Mouse (Mus musculus): Measurements from ENCODE around the gene Psmc3ip.

Gene Psmc3ip

GRCm38 (mm10) chr11:101052751-101053473 lies 42.3 kb downstream of the Psmc3ip start:
- no peak for DNase-seq (ENCODE audit: low spot score in 2 of 2)

GRCm38 (mm10) chr11:101051617-101052016 lies 43.6 kb downstream of the Psmc3ip start:
- DNase-seq (ENCODE audit: low spot score in 2 of 2), result no peak

GRCm38 (mm10) chr11:101051051-101051493 lies 44.2 kb downstream of the Psmc3ip start:
- no peak for DNase-seq (ENCODE audit: low spot score in 2 of 2)

DNA sequence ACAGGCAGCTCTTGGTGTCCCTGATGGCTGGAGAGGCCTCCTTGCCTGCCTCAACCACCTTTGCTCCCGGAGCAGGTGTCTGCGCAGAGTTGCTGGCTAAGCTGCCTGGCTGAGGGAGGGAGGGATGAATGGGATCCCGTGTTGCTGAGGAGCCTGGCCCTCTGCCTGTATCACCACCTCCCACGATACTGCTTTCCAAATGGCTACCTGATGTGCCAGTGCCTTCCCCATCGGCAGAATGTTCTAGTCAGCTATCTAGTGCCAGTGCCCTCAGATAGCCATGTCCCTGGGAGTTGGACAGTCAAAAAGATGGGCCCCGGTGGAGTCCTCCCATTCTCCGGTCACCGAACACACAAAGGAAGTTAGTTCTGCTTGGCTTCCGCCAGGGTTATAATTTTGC lies 44.9 kb downstream of the Psmc3ip start:
- no peak for DNase-seq (ENCODE audit: low spot score in 2 of 2)

DNA sequence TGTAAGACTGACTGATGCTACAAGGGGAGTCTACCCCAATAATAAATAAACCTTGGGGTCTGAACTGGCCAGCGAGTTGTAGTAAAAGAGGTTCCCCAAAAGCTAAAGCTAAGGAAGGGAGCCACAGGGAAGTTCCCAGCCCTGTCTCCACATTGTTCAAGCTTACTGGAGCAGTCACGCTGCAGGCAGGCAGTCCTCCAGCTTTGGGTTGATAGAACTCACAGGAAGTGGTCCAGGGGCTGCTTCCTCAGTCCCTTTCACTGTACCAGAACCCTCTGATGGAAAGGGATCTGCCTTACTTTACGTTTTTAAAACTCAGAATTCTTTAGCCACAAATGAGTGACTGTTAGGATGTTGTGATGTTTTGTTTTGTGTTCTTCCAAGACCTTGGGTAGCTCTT lies 47.7 kb downstream of the Psmc3ip start:
- no peak for DNase-seq (ENCODE audit: low spot score in 2 of 2)

GRCm38 (mm10) chr11:101046440-101046839 lies 48.8 kb downstream of the Psmc3ip start:
- DNase-seq (ENCODE audit: low spot score in 2 of 2), result no peak

- no peak for DNase-seq (ENCODE audit: low spot score in 2 of 2)
Observed at GRCm38 (mm10) chr11:101045826-101046225, 49.4 kb downstream of the Psmc3ip start.
